Mouse (Mus musculus): ENCODE results near the gene Cacng7.
A peak's percentile ranks its signal among the peaks of the same experiment; 100 is the strongest.

Cacng7 gene

GRCm38 (mm10) chr7:3345301-3345700 is 12.5 kb downstream of the Cacng7 start:
- no peak for DNase-seq (ENCODE audit: low read depth, low spot score)

- DNase-seq (ENCODE audit: low read depth, low spot score) = peak; percentile 99
These were observed 14.9 kb downstream of the Cacng7 start for GRCm38 (mm10) chr7:3347366-3348287.

- no peak for DNase-seq (ENCODE audit: low read depth, low spot score)
These were observed 15.6 kb downstream of the Cacng7 start for GRCm38 (mm10) chr7:3348326-3348725.

- peak; percentile 46 for DNase-seq (ENCODE audit: low read depth, low spot score)
These were observed 17.0 kb downstream of the Cacng7 start for GRCm38 (mm10) chr7:3349775-3350174.

- peak; percentile 56 for DNase-seq (ENCODE audit: low read depth, low spot score)
These were observed 18.8 kb downstream of the Cacng7 start for GRCm38 (mm10) chr7:3351536-3351935.

GRCm38 (mm10) chr7:3354850-3355249 is 22.1 kb downstream of the Cacng7 start:
- DNase-seq (ENCODE audit: low read depth, low spot score) = peak; percentile 59

- peak; percentile 55 for DNase-seq (ENCODE audit: low read depth, low spot score)
These were observed 27.9 kb downstream of the Cacng7 start for GRCm38 (mm10) chr7:3360678-3361077.

- peak; percentile 92 for DNase-seq (ENCODE audit: low read depth, low spot score)
These were observed 33.0 kb downstream of the Cacng7 start for GRCm38 (mm10) chr7:3365547-3366279.

- peak; percentile 90 for DNase-seq (ENCODE audit: low read depth, low spot score)
These were observed 34.2 kb downstream of the Cacng7 start for GRCm38 (mm10) chr7:3366705-3367516.

GRCm38 (mm10) chr7:3367569-3367968 is 34.8 kb downstream of the Cacng7 start:
- DNase-seq (ENCODE audit: low read depth, low spot score) = peak; percentile 67

GRCm38 (mm10) chr7:3368311-3368710 is 35.6 kb downstream of the Cacng7 start:
- peak; percentile 70 for DNase-seq (ENCODE audit: low read depth, low spot score)

- no peak for DNase-seq (ENCODE audit: low read depth, low spot score)
These were observed 36.4 kb downstream of the Cacng7 start for GRCm38 (mm10) chr7:3369189-3369588.

GRCm38 (mm10) chr7:3370407-3370806 is 37.7 kb downstream of the Cacng7 start:
- DNase-seq (ENCODE audit: low read depth, low spot score) = peak; percentile 74

- DNase-seq (ENCODE audit: low read depth, low spot score) = peak; percentile 86
These were observed 39.6 kb downstream of the Cacng7 start for GRCm38 (mm10) chr7:3372376-3372775.

- DNase-seq (ENCODE audit: low read depth, low spot score) = no peak
These were observed 41.0 kb downstream of the Cacng7 start for GRCm38 (mm10) chr7:3373754-3374153.

GRCm38 (mm10) chr7:3376831-3377230 is 44.1 kb downstream of the Cacng7 start:
- peak; percentile 78 for DNase-seq (ENCODE audit: low read depth, low spot score)

- DNase-seq (ENCODE audit: low read depth, low spot score) = no peak
These were observed 49.4 kb downstream of the Cacng7 start for GRCm38 (mm10) chr7:3382123-3382522.

GRCm38 (mm10) chr7:3384807-3385319 is 52.1 kb downstream of the Cacng7 start:
- no peak for DNase-seq (ENCODE audit: low read depth, low spot score)

GRCm38 (mm10) chr7:3386036-3386730 is 53.4 kb downstream of the Cacng7 start:
- no peak for DNase-seq (ENCODE audit: low read depth, low spot score)

GRCm38 (mm10) chr7:3387761-3388160 is 55.0 kb downstream of the Cacng7 start:
- no peak for DNase-seq (ENCODE audit: low read depth, low spot score)

- DNase-seq (ENCODE audit: low read depth, low spot score) = no peak
These were observed 56.1 kb downstream of the Cacng7 start for GRCm38 (mm10) chr7:3388885-3389284.

Measured in ES-CJ7 (cell line).